In the genomic region with DNA sequence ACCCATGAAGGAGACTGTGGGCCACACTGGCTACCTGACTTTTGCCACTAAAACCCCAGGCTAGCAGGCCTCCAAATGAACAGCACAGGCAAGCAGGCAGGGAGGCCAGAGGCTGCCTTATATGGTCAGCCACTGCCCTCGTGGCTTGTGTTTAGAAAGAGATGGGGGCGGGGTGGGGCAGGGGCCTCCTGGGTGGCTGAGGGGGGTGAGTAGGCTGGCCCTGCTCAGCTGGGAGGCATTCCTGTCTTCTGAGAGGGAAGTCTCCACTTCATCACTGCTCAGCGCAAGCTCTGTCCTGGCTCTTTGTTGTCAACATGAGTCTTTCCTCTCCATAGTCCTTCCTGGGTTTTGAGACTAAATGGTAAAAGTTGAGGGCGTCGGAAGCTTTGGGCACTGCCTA, we compare ENCODE assay signal across 16 mouse cellular contexts. TPM values are rescaled to one million over a fixed set of nuclear protein-coding genes. Genes with fewer than 3 reads are reported as not detected.
A peak's percentile ranks its signal among the peaks of the same experiment; 100 is the strongest.
DNase-seq lines count a peak whose midpoint lies in the region; ATAC-seq and TF ChIP-seq lines count a peak whose summit lies in the region.
"Had no signal": no experiment of that assay in that cellular context is flagged by ENCODE, and none has a peak within 500 bp of the region (broad histone marks: within the 10 kb centered on the region; RNA-seq: fewer than 3 reads in every experiment).

No protein-coding gene starts in this region.

- peak overlapping the region; percentile 96 for H3K27ac ChIP-seq in heart, embryonic 12.5 days (ENCODE audit: poor library complexity, severe bottlenecking)
- H3K27ac ChIP-seq in heart, adult 2 months = no peak overlapping the region
- peak overlapping the region; percentile 80 for H3K27ac ChIP-seq in embryonic fibroblast, embryonic 13.5 days (ENCODE audit: insufficient read depth, low read length)
- H3K27ac ChIP-seq in stomach, embryonic 15.5 days = peak overlapping the region; percentile 77
- H3K27ac ChIP-seq: hindbrain, embryonic 12.5 days; limb, embryonic 10.5 days; liver, embryonic 15.5 days; midbrain, embryonic 13.5 days had no signal

- WGBS in heart, embryonic 12.5 days = 31% methylated on average over 5 of the region's 5 CpGs
- WGBS in heart, adult 2 months = 67% methylated on average over 5 of the region's 5 CpGs
- 55% methylated on average over 5 of the region's 5 CpGs for WGBS in lung, adult 2 months
- WGBS in stomach, embryonic 15.5 days = 44% methylated on average over 5 of the region's 5 CpGs

- no peaks in the 10 kb centered on the region for H3K9me3 ChIP-seq in heart, embryonic 12.5 days (replicated peaks)
- no peaks in the 10 kb centered on the region for H3K9me3 ChIP-seq in stomach, embryonic 15.5 days
- H3K9me3 ChIP-seq: hindbrain, embryonic 12.5 days; limb, embryonic 10.5 days; liver, embryonic 15.5 days; midbrain, embryonic 13.5 days had no signal

- no peak for TF ChIP-seq CTCF in heart, adult 2 months (IDR thresholded peaks at IDR 0.05)
- no peak for TF ChIP-seq CTCF in lung, adult 2 months (IDR thresholded peaks at IDR 0.05; ENCODE audit: insufficient read depth, low read length)
- no peak for TF ChIP-seq CTCF in embryonic fibroblast, embryonic 13.5 days (IDR thresholded peaks at IDR 0.05; ENCODE audit: borderline replicate concordance, insufficient read depth, low read length)

- H3K27me3 ChIP-seq in heart, embryonic 12.5 days (replicated peaks) = no peaks in the 10 kb centered on the region
- no peaks in the 10 kb centered on the region for H3K27me3 ChIP-seq in heart, adult 2 months (ENCODE audit: control insufficient read depth, insufficient read depth, low read length)
- no peaks in the 10 kb centered on the region for H3K27me3 ChIP-seq in stomach, embryonic 15.5 days (replicated peaks)
- H3K27me3 ChIP-seq: hindbrain, embryonic 12.5 days; midbrain, embryonic 13.5 days had no signal

- H3K79me2 ChIP-seq in heart, adult 2 months (replicated peaks; ENCODE audit: control insufficient read depth, insufficient read depth, low read length) = no peaks in the 10 kb centered on the region

- peaks cover 20% of the 10 kb centered on the region for H3K36me3 ChIP-seq in heart, embryonic 12.5 days
- H3K36me3 ChIP-seq in heart, adult 2 months (ENCODE audit: control insufficient read depth, insufficient read depth, low read length) = no peaks in the 10 kb centered on the region
- no peaks in the 10 kb centered on the region for H3K36me3 ChIP-seq in stomach, embryonic 15.5 days

- intact Hi-C loops in heart, adult 2 months (cut with DNase I) = no loop called here
- intact Hi-C loops in left cerebral cortex, postnatal 25 days (cut with DNase I) = no loop called here

- H3K4me2 ChIP-seq in heart, embryonic 12.5 days = peak overlapping the region; percentile 30
- no peak overlapping the region for H3K4me2 ChIP-seq in stomach, embryonic 15.5 days
- H3K4me2 ChIP-seq: hindbrain, embryonic 12.5 days; liver, embryonic 15.5 days; midbrain, embryonic 13.5 days had no signal

- no peak for DNase-seq in heart, adult 2 months
- no peak for DNase-seq in lung, adult 2 months
- no peak for DNase-seq in lung, postnatal 25 days (ENCODE audit: low spot score)
- DNase-seq in left cerebral cortex, postnatal 25 days (ENCODE audit: low spot score in 2 of 2) = no peak
- DNase-seq: cerebellum, adult 8-10 months; kidney, adult 9 months; spleen, adult 18-20 months; thymus, adult 2 months had no signal

- peak; percentile 36; the same call in 1 of the 2 replicates for ATAC-seq in heart, embryonic 12.5 days (ENCODE audit: insufficient number of reproducible peaks, low FRiP score)
- peak; percentile 37; the same call in 1 of the 2 replicates for ATAC-seq in stomach, embryonic 15.5 days (ENCODE audit: insufficient read depth, low FRiP score, low read depth)
- ATAC-seq: midbrain, embryonic 13.5 days had no signal

- H3K4me1 ChIP-seq in heart, embryonic 12.5 days (replicated peaks) = peaks cover 59% of the 10 kb centered on the region
- peaks cover 15% of the 10 kb centered on the region for H3K4me1 ChIP-seq in heart, adult 2 months (ENCODE audit: control insufficient read depth, insufficient read depth, low read length)
- H3K4me1 ChIP-seq in lung, adult 2 months (ENCODE audit: control insufficient read depth, insufficient read depth, low read length) = peaks cover 8% of the 10 kb centered on the region
- no peaks in the 10 kb centered on the region; the same call in 1 of the 2 replicates for H3K4me1 ChIP-seq in embryonic fibroblast, embryonic 13.5 days (ENCODE audit: control insufficient read depth, insufficient read depth, low read length)
- H3K4me1 ChIP-seq in stomach, embryonic 15.5 days = peaks cover 43% of the 10 kb centered on the region

- no peak for TF ChIP-seq POLR2A in heart, adult 2 months (IDR thresholded peaks at IDR 0.05; ENCODE audit: insufficient read depth, low read depth, low read length)
- TF ChIP-seq POLR2A in lung, adult 2 months (IDR thresholded peaks at IDR 0.05; ENCODE audit: borderline replicate concordance, extremely low read depth, low read depth, low read length) = peak; percentile 24; the same call in 1 of the 2 replicates
- peak; percentile 47; the same call in 1 of the 2 replicates for TF ChIP-seq POLR2A in embryonic fibroblast, embryonic 13.5 days (IDR thresholded peaks at IDR 0.05; ENCODE audit: low read depth, low read length)

- H3K4me3 ChIP-seq in heart, embryonic 12.5 days = no peak overlapping the region
- no peak overlapping the region for H3K4me3 ChIP-seq in heart, adult 2 months
- H3K4me3 ChIP-seq in lung, adult 2 months (replicated peaks; ENCODE audit: extremely low read depth, low read depth, low read length) = no peak overlapping the region
- no peak overlapping the region for H3K4me3 ChIP-seq in embryonic fibroblast, embryonic 13.5 days (ENCODE audit: insufficient read depth, low read length)
- no peak overlapping the region for H3K4me3 ChIP-seq in stomach, embryonic 15.5 days (replicated peaks)
- H3K4me3 ChIP-seq: hindbrain, embryonic 12.5 days; limb, embryonic 10.5 days; liver, embryonic 15.5 days; midbrain, embryonic 13.5 days had no signal

- peak overlapping the region; percentile 57; the same call in 1 of the 2 replicates for H3K9ac ChIP-seq in heart, embryonic 12.5 days
- H3K9ac ChIP-seq in heart, adult 2 months (ENCODE audit: low read depth, low read length) = no peak overlapping the region
- no peak overlapping the region for H3K9ac ChIP-seq in stomach, embryonic 15.5 days
- H3K9ac ChIP-seq: hindbrain, embryonic 12.5 days; liver, embryonic 15.5 days; midbrain, embryonic 13.5 days had no signal

- no peak for TF ChIP-seq EP300 in heart, adult 2 months (IDR thresholded peaks at IDR 0.05; ENCODE audit: insufficient read depth, low read depth, low read length)

RNA-seq across cellular contexts. Expression of gene Trmt61a, which starts 4.9 kb away (rescaled TPM):
- polyA plus RNA-seq in heart, embryonic 12.5 days (2016; fragmentation: Nextera tagmentation; extraction: Ambion mirVana) = 8.8 and 10.2 TPM in 2 replicates
- total RNA-seq in heart, adult 2 months (2021) = 1 to 10 TPM; 4.5 to 5.4 TPM
- polyA plus RNA-seq in heart, adult 2 months (2012; rRNA removed) = 7.6 and 11.8 TPM in 2 replicates
- 21.6 and 24.3 TPM in 2 replicates for polyA plus RNA-seq in lung, adult 2 months (2012; rRNA removed)
- polyA plus RNA-seq in embryonic fibroblast, embryonic 13.5 days (2011; ENCODE audit: insufficient read length, low read depth, missing spikeins) = 9.0 and 13.0 TPM in 2 replicates
- 14.6 TPM in 2 replicates for polyA plus RNA-seq in stomach, embryonic 15.5 days (2015; fragmentation: Nextera tagmentation; extraction: Ambion mirVana)
- total RNA-seq in left cerebral cortex, postnatal 25 days (2021) = 10 to 100 TPM; 17.1 to 17.4 TPM

RNA-seq across cellular contexts. Expression of gene Ckb, which starts 10.7 kb away (rescaled TPM):
- 363 and 373 TPM in 2 replicates for polyA plus RNA-seq in heart, embryonic 12.5 days (2016; fragmentation: Nextera tagmentation; extraction: Ambion mirVana)
- 10 to 100 TPM; 65.3 to 81.4 TPM for total RNA-seq in heart, adult 2 months (2021)
- 115 and 120 TPM in 2 replicates for polyA plus RNA-seq in heart, adult 2 months (2012; rRNA removed)
- polyA plus RNA-seq in lung, adult 2 months (2012; rRNA removed) = 261 and 274 TPM in 2 replicates
- polyA plus RNA-seq in embryonic fibroblast, embryonic 13.5 days (2011; ENCODE audit: insufficient read length, low read depth, missing spikeins) = 43.8 and 84.3 TPM in 2 replicates
- polyA plus RNA-seq in stomach, embryonic 15.5 days (2015; fragmentation: Nextera tagmentation; extraction: Ambion mirVana) = 607 and 634 TPM in 2 replicates
- 1,000 to 10,000 TPM; 1,727 to 1,729 TPM for total RNA-seq in left cerebral cortex, postnatal 25 days (2021)
- total RNA-seq: MEL had no signal

RNA-seq across cellular contexts. Expression of gene Bag5, which starts 30.3 kb away (rescaled TPM):
- polyA plus RNA-seq in heart, embryonic 12.5 days (2016; fragmentation: Nextera tagmentation; extraction: Ambion mirVana) = 40.2 and 41.3 TPM in 2 replicates
- total RNA-seq in heart, adult 2 months (2021) = 10 to 100 TPM; 18.8 to 22.8 TPM
- polyA plus RNA-seq in heart, adult 2 months (2012; rRNA removed) = 9.8 and 15.9 TPM in 2 replicates
- 21.4 and 21.9 TPM in 2 replicates for polyA plus RNA-seq in lung, adult 2 months (2012; rRNA removed)
- polyA plus RNA-seq in embryonic fibroblast, embryonic 13.5 days (2011; ENCODE audit: insufficient read length, low read depth, missing spikeins) = 29.3 and 35.9 TPM in 2 replicates
- polyA plus RNA-seq in stomach, embryonic 15.5 days (2015; fragmentation: Nextera tagmentation; extraction: Ambion mirVana) = 49.5 and 50.9 TPM in 2 replicates
- total RNA-seq in left cerebral cortex, postnatal 25 days (2021) = 10 to 100 TPM; 53.9 to 56.9 TPM

RNA-seq across cellular contexts. Expression of gene Apopt1, which starts 30.3 kb away (rescaled TPM):
- 46.6 and 48.8 TPM in 2 replicates for polyA plus RNA-seq in heart, embryonic 12.5 days (2016; fragmentation: Nextera tagmentation; extraction: Ambion mirVana)
- 10 to 100 TPM; 32.0 to 36.3 TPM for total RNA-seq in heart, adult 2 months (2021)
- polyA plus RNA-seq in heart, adult 2 months (2012; rRNA removed) = 31.4 and 31.7 TPM in 2 replicates
- polyA plus RNA-seq in lung, adult 2 months (2012; rRNA removed) = 22.5 and 30.9 TPM in 2 replicates
- 29.9 and 38.2 TPM in 2 replicates for polyA plus RNA-seq in embryonic fibroblast, embryonic 13.5 days (2011; ENCODE audit: insufficient read length, low read depth, missing spikeins)
- 46.4 and 51.3 TPM in 2 replicates for polyA plus RNA-seq in stomach, embryonic 15.5 days (2015; fragmentation: Nextera tagmentation; extraction: Ambion mirVana)
- total RNA-seq in left cerebral cortex, postnatal 25 days (2021) = 10 to 100 TPM; 37.0 to 40.0 TPM
